Mouse (Mus musculus): ENCODE measurements around the gene Popdc3. TPM values are rescaled to one million over a fixed set of nuclear protein-coding genes. Genes with fewer than 3 reads are reported as not detected.
"Not testable (repeated sequence)": the region's sequence is repeated elsewhere in the genome, so short reads cannot be mapped to it uniquely, and the experiment has no call there.

Gene Popdc3
- 0.07 and 0.14 TPM in 2 replicates for polyA plus RNA-seq (2016; fragmentation: Nextera tagmentation; extraction: Ambion mirVana)

- 100% methylated on average over 1 of the region's 5 CpGs for WGBS
- H3K27me3 ChIP-seq (ENCODE audit: poor library complexity, severe bottlenecking): not testable (repeated sequence)
Observed at GRCm38 (mm10) chr10:45177798-45178197, at the start of gene Popdc3. Popdc3 (plus strand) TSS chr10:45178098.

GRCm38 (mm10) chr10:45129105-45129504, 48.8 kb upstream of the Popdc3 start:
- H3K4me1 ChIP-seq: no peaks in the 10 kb centered on the region
- no peak for DNase-seq (ENCODE audit: extremely low spot score, low spot score)
- H3K4me3 ChIP-seq: no peak overlapping the region
- no peaks in the 10 kb centered on the region for H3K27me3 ChIP-seq (ENCODE audit: poor library complexity, severe bottlenecking)
- no peaks in the 10 kb centered on the region for H3K9me3 ChIP-seq
- WGBS: 90% methylated on average over 11 of the region's 11 CpGs
- H3K36me3 ChIP-seq (replicated peaks): peaks cover 78% of the 10 kb centered on the region
- no peak overlapping the region for H3K27ac ChIP-seq

More at GRCm38 (mm10) chr10:45177798-45178197, at the start of gene Popdc3:
- not testable (repeated sequence) for H3K4me3 ChIP-seq; H3K9me3 ChIP-seq; H3K27ac ChIP-seq; H3K36me3 ChIP-seq (replicated peaks); H3K4me1 ChIP-seq; DNase-seq (ENCODE audit: extremely low spot score, low spot score)

GRCm38 (mm10) chr10:45130004-45130403, 47.9 kb upstream of the Popdc3 start:
- Histone ChIP-seq H3K9me3 (no peaks in the 10 kb centered on the region), H3K4me3 (no peak overlapping the region), H3K27ac (no peak overlapping the region), H3K4me1 (no peaks in the 10 kb centered on the region), H3K36me3 (replicated peaks) (peaks cover 75% of the 10 kb centered on the region), H3K27me3 (ENCODE audit: poor library complexity, severe bottlenecking) (no peaks in the 10 kb centered on the region)
- 93% methylated on average over 6 of the region's 6 CpGs for WGBS
- no peak for DNase-seq (ENCODE audit: extremely low spot score, low spot score)

- 81% methylated on average over 4 of the region's 4 CpGs for WGBS
- no peak overlapping the region for H3K27ac ChIP-seq
- DNase-seq (ENCODE audit: extremely low spot score, low spot score): no peak
- H3K4me1 ChIP-seq: no peaks in the 10 kb centered on the region; the same call in 1 of the 2 replicates
- no peaks in the 10 kb centered on the region for H3K27me3 ChIP-seq (ENCODE audit: poor library complexity, severe bottlenecking)
- no peaks in the 10 kb centered on the region for H3K9me3 ChIP-seq
- no peak overlapping the region for H3K4me3 ChIP-seq
- H3K36me3 ChIP-seq (replicated peaks): peaks cover 65% of the 10 kb centered on the region
Observed at GRCm38 (mm10) chr10:45132371-45132770, 45.5 kb upstream of the Popdc3 start.

- WGBS: 89% methylated on average over 7 of the region's 7 CpGs
- Histone ChIP-seq H3K4me3 (no peak overlapping the region), H3K36me3 (replicated peaks) (peaks cover 39% of the 10 kb centered on the region), H3K27ac (no peak overlapping the region), H3K4me1 (peaks cover 12% of the 10 kb centered on the region), H3K9me3 (no peaks in the 10 kb centered on the region), H3K27me3 (ENCODE audit: poor library complexity, severe bottlenecking) (no peaks in the 10 kb centered on the region)
- no peak for DNase-seq (ENCODE audit: extremely low spot score, low spot score)
Observed at GRCm38 (mm10) chr10:45136806-45137205, 41.1 kb upstream of the Popdc3 start.

GRCm38 (mm10) chr10:45139910-45140309, 38.0 kb upstream of the Popdc3 start:
- DNase-seq (ENCODE audit: extremely low spot score, low spot score): no peak
- peaks cover 12% of the 10 kb centered on the region for H3K4me1 ChIP-seq
- WGBS: 84% methylated on average over 4 of the region's 4 CpGs

GRCm38 (mm10) chr10:45140474-45141212, 37.3 kb upstream of the Popdc3 start:
- H3K9me3 ChIP-seq: no peaks in the 10 kb centered on the region
- 89% methylated on average over 7 of the region's 7 CpGs for WGBS
- H3K36me3 ChIP-seq (replicated peaks): peaks cover 37% of the 10 kb centered on the region
- H3K27me3 ChIP-seq (ENCODE audit: poor library complexity, severe bottlenecking): no peaks in the 10 kb centered on the region
- DNase-seq (ENCODE audit: extremely low spot score, low spot score): no peak
- peaks cover 13% of the 10 kb centered on the region for H3K4me1 ChIP-seq
- no peak overlapping the region for H3K27ac ChIP-seq
- no peak overlapping the region for H3K4me3 ChIP-seq

More at GRCm38 (mm10) chr10:45139910-45140309, 38.0 kb upstream of the Popdc3 start:
- Histone ChIP-seq H3K27ac (peak overlapping the region; percentile 37; the same call in 1 of the 2 replicates), H3K4me3 (no peak overlapping the region), H3K27me3 (ENCODE audit: poor library complexity, severe bottlenecking) (no peaks in the 10 kb centered on the region), H3K36me3 (replicated peaks) (peaks cover 34% of the 10 kb centered on the region), H3K9me3 (no peaks in the 10 kb centered on the region)

GRCm38 (mm10) chr10:45142359-45142758, 35.5 kb upstream of the Popdc3 start:
- Histone ChIP-seq H3K27ac (no peak overlapping the region), H3K4me1 (peaks cover 30% of the 10 kb centered on the region), H3K9me3 (no peaks in the 10 kb centered on the region), H3K4me3 (no peak overlapping the region), H3K36me3 (replicated peaks) (peaks cover 26% of the 10 kb centered on the region), H3K27me3 (ENCODE audit: poor library complexity, severe bottlenecking) (no peaks in the 10 kb centered on the region)
- no peak for DNase-seq (ENCODE audit: extremely low spot score, low spot score)
- 89% methylated on average over 5 of the region's 5 CpGs for WGBS

GRCm38 (mm10) chr10:45144038-45144817, 33.7 kb upstream of the Popdc3 start:
- Histone ChIP-seq H3K9me3 (no peaks in the 10 kb centered on the region), H3K36me3 (replicated peaks) (peaks cover 35% of the 10 kb centered on the region), H3K27ac (no peak overlapping the region), H3K4me3 (no peak overlapping the region), H3K4me1 (peaks cover 27% of the 10 kb centered on the region), H3K27me3 (ENCODE audit: poor library complexity, severe bottlenecking) (no peaks in the 10 kb centered on the region)
- no peak for DNase-seq (ENCODE audit: extremely low spot score, low spot score)
- 92% methylated on average over 6 of the region's 6 CpGs for WGBS

- Histone ChIP-seq H3K36me3 (replicated peaks) (peaks cover 58% of the 10 kb centered on the region), H3K27ac (peak overlapping the region; percentile 62), H3K27me3 (ENCODE audit: poor library complexity, severe bottlenecking) (no peaks in the 10 kb centered on the region), H3K9me3 (no peaks in the 10 kb centered on the region), H3K4me3 (no peak overlapping the region), H3K4me1 (peaks cover 41% of the 10 kb centered on the region)
- WGBS: 20% methylated on average over 6 of the region's 6 CpGs
- no peak for DNase-seq (ENCODE audit: extremely low spot score, low spot score)
Observed at GRCm38 (mm10) chr10:45146821-45147220, 31.1 kb upstream of the Popdc3 start.

- no peak overlapping the region for H3K4me3 ChIP-seq
- no peaks in the 10 kb centered on the region for H3K9me3 ChIP-seq
- H3K4me1 ChIP-seq: peaks cover 41% of the 10 kb centered on the region
- WGBS: 61% methylated on average over 5 of the region's 5 CpGs
- H3K27me3 ChIP-seq (ENCODE audit: poor library complexity, severe bottlenecking): no peaks in the 10 kb centered on the region
- H3K36me3 ChIP-seq (replicated peaks): peaks cover 83% of the 10 kb centered on the region
- DNase-seq (ENCODE audit: extremely low spot score, low spot score): no peak
- H3K27ac ChIP-seq: peak overlapping the region; percentile 44; the same call in 1 of the 2 replicates
Observed at GRCm38 (mm10) chr10:45151137-45151536, 26.8 kb upstream of the Popdc3 start.

- peaks cover 92% of the 10 kb centered on the region for H3K36me3 ChIP-seq (replicated peaks)
- WGBS: 89% methylated on average over 12 of the region's 12 CpGs
- no peaks in the 10 kb centered on the region for H3K9me3 ChIP-seq
- H3K4me1 ChIP-seq: peaks cover 32% of the 10 kb centered on the region
- no peak overlapping the region for H3K4me3 ChIP-seq
- no peaks in the 10 kb centered on the region for H3K27me3 ChIP-seq (ENCODE audit: poor library complexity, severe bottlenecking)
- no peak for DNase-seq (ENCODE audit: extremely low spot score, low spot score)
- H3K27ac ChIP-seq: no peak overlapping the region
Observed at GRCm38 (mm10) chr10:45151771-45152692, 25.9 kb upstream of the Popdc3 start.
